Mouse (Mus musculus): ENCODE data around the gene Ccdc59.

- TF ChIP-seq POLR2A (IDR thresholded peaks at IDR 0.05; ENCODE audit: control insufficient read depth, low read depth, low read length) = no peak
- TF ChIP-seq CTCF (IDR thresholded peaks at IDR 0.05; ENCODE audit: control insufficient read depth, insufficient read depth, insufficient replicate concordance, low read depth, low read length) = no peak
Measured at GRCm38 (mm10) chr10:105850286-105850685, 9.4 kb downstream of the Ccdc59 start.

Data from testis, adult 2 months (tissue).